Mouse (Mus musculus) lung, postnatal 0 days (tissue): ENCODE data around the gene Bend4.

Experiments
- CTCF ChIP-seq: IDR thresholded peaks from 2 replicates; pipeline ENCODE4 v1.5.1; 2016; ENCODE audit warnings: antibody characterized with exemption, mild to moderate bottlenecking
- EP300 ChIP-seq: IDR thresholded peaks from 2 replicates; pipeline ENCODE4 v1.6.1; 2016; ENCODE audit warnings: antibody characterized with exemption, mild to moderate bottlenecking, control low read depth

DNA sequence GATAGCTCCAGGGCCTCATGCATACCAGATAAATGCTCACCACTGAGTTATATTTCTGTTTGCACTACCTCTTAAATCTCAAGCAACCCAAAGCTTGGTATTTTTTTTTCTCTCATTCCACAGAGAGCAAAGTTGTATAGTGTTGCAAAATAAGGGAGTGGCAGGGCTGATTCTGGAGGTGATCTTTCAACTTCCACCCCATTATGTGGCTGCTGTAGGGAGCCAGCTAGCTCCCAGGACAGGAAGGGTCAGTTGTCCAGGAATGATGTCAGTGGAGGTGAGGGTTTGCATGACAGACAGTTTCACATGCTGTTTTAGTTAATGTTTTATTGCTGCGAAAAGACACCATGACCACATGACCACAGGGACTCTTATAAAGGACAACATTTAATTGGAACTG lies 26.2 kb upstream of the Bend4 start:
- TF ChIP-seq CTCF, result no peak
- TF ChIP-seq EP300, result no peak
